Mouse (Mus musculus): ENCODE data around the gene Ear14.
"Not testable (repeated sequence)": the region's sequence is repeated elsewhere in the genome, so short reads cannot be mapped to it uniquely, and the experiment has no call there.

Ear14 gene

GRCm38 (mm10) chr14:51203115-51203514 lies at the start of gene Ear14:
Gene Ear14 (plus strand): TSS chr14:51203391.
- DNase-seq (ENCODE audit: low spot score) = no peak

DNA sequence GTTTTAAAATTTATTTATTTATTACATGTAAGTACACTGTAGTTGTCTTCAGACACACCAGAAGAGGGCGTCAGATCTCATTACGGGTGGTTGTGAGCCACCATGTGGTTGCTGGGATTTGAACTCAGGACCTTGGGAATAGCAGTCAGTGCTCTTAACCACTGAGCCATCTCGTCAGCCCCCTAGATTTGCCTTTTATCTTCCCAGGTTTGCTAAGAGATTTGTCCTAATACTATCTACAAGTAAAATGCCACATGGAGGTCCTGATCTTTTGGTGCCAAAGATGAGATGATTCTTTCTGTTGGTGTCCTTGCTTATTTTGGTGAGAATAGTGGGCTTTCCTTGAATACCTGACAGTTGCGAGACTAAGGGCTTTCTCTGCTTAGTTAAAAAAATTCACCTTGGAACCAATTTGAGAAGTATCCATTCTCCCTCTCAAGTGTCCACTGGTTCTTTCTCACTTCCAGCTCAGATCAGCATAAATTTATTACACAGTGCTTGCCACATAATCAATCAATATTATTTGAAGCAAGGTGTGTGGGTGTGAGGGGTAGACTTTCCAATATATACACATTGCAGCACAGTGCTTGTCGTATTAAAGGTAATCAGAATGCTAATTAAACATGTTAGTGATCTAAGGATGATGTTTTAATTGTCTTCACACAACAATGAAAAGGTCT lies 47.0 kb upstream of the Ear14 start:
- no peak for DNase-seq (ENCODE audit: low spot score)

GRCm38 (mm10) chr14:51156736-51157068 lies 46.5 kb upstream of the Ear14 start:
- DNase-seq (ENCODE audit: low spot score) = no peak

DNA sequence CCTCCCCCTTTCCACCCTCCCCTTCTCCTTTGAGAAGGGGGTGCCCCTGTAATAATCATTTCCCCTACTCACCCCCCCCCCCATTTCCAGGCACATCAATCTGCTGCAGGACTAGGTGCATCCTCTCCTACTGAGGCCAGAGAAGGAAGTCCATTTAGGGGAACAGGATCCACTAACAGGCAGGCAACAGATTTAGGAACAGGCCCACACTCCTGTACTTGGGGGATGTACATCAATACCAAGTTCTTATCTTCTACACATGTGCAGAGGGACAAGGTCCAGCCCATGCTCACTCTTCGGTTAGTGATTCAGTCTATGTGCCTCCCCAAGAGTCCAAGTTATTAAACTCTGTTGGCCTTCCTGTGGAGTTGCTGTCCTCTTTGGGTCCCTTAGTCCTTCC lies 46.1 kb upstream of the Ear14 start:
- DNase-seq (ENCODE audit: low spot score) = no peak

- DNase-seq (ENCODE audit: low spot score) = not testable (repeated sequence)
Observed at GRCm38 (mm10) chr14:51161976-51162375, 41.2 kb upstream of the Ear14 start, which contains the start of gene Rnase2b. Gene Rnase2b (plus strand): TSS chr14:51162260.

DNA sequence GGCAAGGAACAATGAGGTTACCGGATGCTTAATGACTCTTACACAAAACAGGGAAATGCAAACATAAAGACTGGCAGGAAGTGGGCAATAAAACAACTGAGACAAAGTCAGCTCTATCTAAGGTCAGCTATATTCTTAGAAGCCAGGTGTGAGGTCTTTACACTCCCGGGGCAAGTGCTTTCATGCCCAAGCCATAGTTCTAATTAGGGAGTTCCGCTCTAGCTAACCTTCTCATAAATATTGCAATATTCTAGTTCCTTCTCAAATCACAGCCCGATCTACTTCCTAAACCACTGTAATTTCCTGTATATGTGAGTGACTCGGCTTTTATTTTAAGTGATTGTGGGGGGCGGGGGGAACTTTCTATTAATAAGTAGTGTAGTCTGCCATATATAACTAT lies 39.9 kb upstream of the Ear14 start:
- DNase-seq (ENCODE audit: low spot score) = not testable (repeated sequence)

DNA sequence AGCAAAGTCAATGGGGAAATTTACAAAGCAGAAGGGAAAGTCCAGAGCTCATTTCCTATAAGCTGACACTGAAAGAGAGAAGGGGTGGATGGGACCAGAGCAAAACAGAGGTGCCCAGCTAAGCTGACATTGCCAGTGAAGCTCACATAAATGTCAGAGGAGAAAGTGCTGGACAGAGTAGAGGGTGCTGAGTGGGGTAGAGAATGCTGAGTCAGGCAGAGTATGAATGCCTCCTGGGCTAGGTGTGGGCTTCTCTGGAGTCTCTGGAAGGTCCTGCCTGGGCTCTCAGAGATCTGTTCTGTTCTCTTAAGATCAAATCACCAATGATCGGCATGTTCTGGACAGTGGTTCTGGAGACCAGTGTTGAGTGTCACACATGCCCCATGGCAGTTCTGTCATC lies 37.8 kb upstream of the Ear14 start:
- no peak for DNase-seq (ENCODE audit: low spot score)

DNA sequence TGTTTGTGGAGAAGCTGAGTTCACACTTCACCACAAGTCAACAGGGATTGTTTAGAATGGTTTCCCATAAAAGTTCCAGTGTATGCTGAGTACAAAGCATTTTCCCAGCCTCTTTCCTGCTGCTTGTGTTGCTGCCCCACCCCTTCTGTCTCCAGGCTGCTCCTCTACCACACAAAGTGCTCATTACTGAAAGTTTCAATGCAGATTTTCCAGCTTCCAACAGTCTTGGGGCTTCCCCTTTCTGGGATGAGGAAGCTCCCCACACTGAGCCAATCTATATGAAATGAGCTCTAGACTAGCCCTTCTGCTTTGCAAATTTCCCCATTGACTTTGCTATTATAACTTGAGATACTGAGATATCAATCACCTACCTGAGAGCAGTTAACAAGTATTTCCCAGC lies 37.1 kb upstream of the Ear14 start:
- DNase-seq (ENCODE audit: low spot score) = no peak

- DNase-seq (ENCODE audit: low spot score) = peak; percentile 26
Observed at GRCm38 (mm10) chr14:51172095-51172865, 30.9 kb upstream of the Ear14 start.

DNA sequence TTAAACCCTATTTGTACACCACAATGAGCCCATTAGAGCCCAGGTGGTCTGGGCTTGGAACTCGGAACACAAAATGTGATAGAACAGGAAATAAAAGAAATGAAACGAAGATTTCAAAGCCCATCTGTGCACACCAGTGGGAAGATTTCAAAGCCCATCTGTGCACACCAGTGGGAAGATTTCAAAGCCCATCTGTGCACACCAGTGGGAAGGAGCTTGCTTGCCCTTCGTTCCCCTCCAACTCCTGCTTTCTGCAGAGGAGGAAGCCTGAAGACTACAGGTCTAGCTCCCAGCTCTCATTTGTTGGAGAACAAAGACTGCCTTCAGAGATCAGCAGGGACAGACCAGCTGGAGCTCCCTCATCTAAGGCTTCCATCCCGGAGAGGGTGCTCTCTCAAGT lies 30.2 kb upstream of the Ear14 start:
- not testable (repeated sequence) for DNase-seq (ENCODE audit: low spot score)

- no peak for DNase-seq (ENCODE audit: low spot score)
Observed at GRCm38 (mm10) chr14:51173843-51174242, 29.3 kb upstream of the Ear14 start.

- DNase-seq (ENCODE audit: low spot score) = not testable (repeated sequence)
Observed at GRCm38 (mm10) chr14:51181051-51181450, 22.1 kb upstream of the Ear14 start.

- no peak for DNase-seq (ENCODE audit: low spot score)
Observed at GRCm38 (mm10) chr14:51195681-51196080, 7.5 kb upstream of the Ear14 start.

GRCm38 (mm10) chr14:51199098-51200023 lies 3.8 kb upstream of the Ear14 start, which contains the start of gene Ang2:
Gene Ang2 (minus strand): TSS chr14:51199148.
- no peak for DNase-seq (ENCODE audit: low spot score)

DNA sequence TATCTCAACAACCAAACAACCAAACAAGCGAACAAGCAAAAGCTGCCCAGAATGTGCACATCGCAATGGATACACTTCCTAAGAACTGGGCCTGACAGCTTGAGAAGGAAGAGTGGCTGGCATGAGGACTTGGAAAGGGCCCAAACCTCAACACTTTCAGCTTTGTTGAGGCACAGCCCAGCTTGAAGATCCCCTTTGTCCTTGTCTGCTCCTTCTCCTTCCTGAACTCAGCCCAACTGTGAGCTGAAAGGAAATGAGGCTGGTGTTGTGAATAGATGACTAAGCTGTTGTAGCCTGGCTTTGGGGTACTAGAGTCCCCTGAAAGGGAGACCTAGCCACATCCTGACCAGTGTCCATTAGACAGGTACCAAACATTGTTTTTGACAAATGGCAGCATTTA lies 3.1 kb upstream of the Ear14 start:
- DNase-seq (ENCODE audit: low spot score) = no peak

GRCm38 (mm10) chr14:51200466-51200865 lies 2.7 kb upstream of the Ear14 start:
- DNase-seq (ENCODE audit: low spot score) = no peak

DNA sequence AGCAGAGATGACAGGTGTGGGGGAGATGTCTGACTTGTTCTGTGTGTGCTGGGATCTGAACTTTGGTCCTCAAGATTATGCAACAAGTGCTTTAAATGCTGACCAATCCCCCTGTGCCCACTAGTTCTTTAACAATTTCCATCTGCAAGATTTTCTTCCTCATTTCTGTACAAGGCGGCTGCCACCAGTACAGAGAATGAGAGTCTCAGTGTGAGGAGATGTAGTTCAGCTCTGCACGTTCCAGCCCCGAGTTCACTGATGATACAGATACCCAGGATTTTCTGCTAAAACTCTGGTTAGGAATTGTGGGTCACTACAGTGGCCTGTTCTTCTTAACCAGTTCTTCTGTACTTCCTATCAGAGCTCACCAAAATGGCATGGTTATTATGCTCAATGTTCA lies 16.9 kb downstream of the Ear14 start:
- not testable (repeated sequence) for DNase-seq (ENCODE audit: low spot score)

- not testable (repeated sequence) for DNase-seq (ENCODE audit: low spot score)
Observed at GRCm38 (mm10) chr14:51229657-51230056, 26.5 kb downstream of the Ear14 start.

DNA sequence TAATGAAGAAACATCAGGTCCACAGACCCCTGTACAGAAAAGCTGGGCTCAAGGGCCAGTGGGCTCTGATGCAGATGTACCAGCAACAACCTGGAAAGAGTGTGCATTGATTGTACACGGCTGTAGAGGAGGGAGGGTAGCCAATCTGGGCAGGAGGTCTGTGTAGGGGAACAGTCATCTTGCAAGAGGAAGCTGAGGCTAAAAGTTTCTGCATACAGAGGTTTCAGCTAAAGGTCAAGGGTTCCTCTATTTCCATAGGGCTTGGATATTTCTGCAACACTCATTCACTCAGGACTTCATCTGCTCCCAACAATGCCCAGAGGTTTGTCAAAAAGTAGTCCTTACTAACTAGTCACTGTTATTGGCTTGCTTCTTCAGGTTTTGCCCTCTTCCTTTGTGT lies 34.3 kb downstream of the Ear14 start:
- DNase-seq (ENCODE audit: low spot score) = not testable (repeated sequence)

DNA sequence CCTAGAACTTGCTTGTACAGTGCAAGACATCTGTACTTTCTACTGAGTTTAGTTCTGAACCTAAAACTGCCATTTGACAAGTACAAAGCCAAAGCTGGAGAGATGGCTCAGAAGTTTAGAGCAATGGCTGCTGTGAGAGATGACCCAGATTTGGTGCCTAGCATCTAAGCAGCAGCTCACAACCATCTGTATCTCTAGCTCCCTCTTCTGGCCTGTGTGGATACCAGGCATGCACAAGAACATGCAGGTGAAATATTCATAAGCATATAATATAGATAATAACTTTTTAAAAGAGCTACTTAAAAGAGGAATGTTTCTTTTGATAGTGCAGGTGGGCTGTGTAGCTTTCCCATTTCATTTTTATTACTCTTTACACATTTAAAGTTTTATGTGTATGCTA lies 37.7 kb downstream of the Ear14 start:
- peak; percentile 28 for DNase-seq (ENCODE audit: low spot score)

- no peak for DNase-seq (ENCODE audit: low spot score)
Observed at GRCm38 (mm10) chr14:51247736-51248135, 44.5 kb downstream of the Ear14 start.

DNA sequence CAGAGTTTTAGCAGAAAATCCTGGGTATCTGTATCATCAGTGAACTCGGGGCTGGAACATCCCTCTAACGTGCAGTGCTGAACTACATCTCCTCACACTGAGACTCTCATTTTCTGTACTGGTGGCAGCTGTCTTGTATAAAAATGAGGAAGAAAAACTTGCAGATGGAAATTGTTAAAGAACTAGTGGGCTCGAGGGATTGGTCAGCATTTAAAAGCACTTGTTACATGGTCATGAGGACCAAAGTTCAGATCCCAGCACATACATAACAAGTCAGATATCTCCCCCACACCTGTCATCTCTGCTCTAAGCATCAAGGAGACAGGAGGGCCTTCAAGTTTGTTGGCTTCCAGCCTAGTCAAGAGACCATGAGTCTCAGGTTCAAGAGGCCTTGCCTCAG lies 47.2 kb downstream of the Ear14 start:
- DNase-seq (ENCODE audit: low spot score) = no peak

All from urinary bladder, postnatal 25 days (tissue).